Mouse (Mus musculus) ovary, postnatal 14 days (tissue): Measurements from ENCODE around the gene Rnf167.
A peak's percentile ranks its signal among the peaks of the same experiment; 100 is the strongest.

Source experiments
- DNase-seq: peaks from one replicate; pipeline ENCODE4 v3.0.0; 2022; ENCODE audit warnings: low spot score

Rnf167 gene

DNA sequence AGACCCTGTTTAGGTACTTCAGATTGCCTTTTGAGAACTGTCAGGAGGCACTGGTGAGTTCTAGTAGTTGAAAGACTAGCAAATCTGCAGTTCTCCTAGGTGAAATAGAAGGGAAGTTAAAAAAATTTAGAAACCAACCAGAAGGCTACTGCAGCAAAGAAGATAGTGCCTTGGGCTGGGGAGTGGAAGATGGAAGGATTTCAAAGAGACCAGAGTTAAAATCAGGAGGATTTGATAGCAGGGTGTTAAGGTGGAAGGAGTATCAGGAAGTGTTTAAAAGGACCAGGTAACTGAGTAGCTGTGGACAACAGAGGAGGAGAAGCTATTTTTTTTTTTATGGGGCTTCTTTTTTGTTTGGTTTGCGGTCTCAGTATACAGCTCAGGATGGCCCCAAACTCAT, 9.3 kb upstream of the Rnf167 start:
- DNase-seq = no peak

DNA sequence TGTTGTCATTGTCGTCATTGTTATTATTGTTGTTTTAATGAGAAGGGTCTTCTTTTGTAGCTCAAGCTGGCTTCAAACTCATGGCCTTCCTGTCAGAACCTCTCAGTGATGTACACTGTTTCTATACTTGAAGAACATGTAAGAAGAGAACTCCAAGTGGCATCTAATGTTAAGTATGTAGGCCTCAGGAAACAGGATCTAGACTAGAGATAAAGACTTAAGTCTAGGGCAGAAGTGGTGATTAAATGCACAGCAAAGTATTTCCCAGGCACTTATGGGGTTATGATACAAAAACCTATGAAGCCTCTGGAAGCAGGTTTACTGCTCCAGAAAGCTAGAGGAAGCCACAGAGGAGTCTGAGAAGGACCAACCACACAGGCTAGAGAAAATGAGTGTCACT, 8.7 kb upstream of the Rnf167 start:
- no peak for DNase-seq

DNA sequence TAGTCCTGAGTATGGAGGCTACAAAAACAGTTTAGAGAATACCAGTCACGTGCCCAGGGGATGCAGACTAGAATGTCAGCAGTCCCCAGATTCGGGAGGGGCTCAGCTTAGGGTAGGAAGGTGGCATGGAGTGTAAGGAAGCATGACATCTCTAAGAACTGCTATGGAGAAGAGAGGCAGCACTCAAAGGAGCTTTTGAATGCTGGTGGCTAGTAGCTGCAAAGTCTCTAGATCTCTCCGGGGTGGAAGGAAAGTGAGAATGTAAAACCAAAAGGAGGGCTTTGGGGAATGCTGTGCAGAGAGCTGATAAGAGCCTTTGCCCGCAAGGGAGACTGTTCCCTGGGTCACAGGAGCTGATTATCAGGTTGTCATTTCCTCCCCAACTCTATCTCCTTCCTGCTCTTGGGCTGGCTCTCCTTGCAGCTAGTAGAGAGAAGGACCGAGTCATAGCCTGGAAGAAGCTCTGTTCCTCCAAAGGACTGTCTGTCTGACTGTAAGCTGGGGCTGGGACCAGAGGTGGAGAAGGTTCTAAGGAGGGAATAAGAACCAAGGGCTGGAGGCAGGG, 8.2 kb upstream of the Rnf167 start, which contains the start of gene Gp1ba:
Gene Gp1ba (plus strand): TSS at position 409 of the 565 bp plus-strand sequence.
- no peak for DNase-seq

DNA sequence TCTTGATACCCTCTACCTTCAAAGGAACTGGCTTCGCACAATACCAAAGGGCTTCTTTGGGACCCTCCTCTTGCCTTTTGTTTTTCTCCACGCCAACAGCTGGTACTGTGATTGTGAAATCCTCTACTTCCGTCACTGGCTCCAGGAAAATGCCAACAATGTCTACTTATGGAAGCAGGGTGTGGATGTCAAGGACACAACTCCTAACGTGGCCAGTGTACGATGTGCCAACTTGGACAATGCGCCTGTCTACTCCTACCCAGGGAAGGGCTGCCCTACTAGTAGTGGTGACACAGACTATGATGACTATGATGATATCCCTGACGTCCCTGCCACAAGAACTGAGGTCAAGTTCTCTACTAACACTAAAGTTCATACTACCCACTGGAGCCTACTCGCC, 7.1 kb upstream of the Rnf167 start:
- no peak for DNase-seq

DNA sequence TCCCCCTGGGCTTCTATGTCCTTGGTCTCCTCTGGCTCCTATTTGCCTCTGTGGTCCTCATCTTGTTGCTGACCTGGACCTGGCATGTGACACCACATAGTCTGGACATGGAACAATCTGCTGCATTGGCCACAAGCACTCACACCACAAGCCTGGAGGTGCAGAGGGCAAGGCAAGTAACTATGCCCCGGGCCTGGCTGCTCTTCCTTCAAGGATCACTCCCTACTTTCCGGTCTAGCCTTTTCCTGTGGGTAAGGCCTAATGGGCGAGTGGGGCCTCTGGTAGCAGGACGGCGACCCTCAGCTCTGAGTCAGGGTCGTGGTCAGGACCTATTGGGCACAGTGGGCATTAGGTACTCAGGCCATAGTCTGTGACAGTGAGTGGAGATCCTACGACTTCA, 5.8 kb upstream of the Rnf167 start:
- DNase-seq = no peak

DNA sequence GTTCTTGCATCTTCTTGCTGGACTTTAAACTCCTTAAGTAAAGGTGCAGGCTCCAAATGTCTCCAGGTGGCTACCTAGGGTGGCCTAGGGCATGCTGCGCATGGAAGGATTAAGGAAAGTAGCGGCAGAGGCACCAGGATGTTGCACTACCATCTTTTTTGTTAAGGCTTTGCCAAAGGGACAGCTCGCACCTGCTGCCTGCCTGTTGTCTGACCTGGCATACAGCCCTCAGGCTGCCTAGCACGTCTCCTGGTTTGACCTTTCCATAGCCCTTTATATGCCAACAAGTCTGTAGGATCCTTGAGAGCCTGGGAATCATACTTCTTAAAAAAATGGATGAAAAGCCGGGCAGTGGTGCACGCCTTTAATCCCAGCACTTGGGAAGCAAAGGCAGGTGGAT, 4.0 kb upstream of the Rnf167 start:
- DNase-seq = no peak

DNA sequence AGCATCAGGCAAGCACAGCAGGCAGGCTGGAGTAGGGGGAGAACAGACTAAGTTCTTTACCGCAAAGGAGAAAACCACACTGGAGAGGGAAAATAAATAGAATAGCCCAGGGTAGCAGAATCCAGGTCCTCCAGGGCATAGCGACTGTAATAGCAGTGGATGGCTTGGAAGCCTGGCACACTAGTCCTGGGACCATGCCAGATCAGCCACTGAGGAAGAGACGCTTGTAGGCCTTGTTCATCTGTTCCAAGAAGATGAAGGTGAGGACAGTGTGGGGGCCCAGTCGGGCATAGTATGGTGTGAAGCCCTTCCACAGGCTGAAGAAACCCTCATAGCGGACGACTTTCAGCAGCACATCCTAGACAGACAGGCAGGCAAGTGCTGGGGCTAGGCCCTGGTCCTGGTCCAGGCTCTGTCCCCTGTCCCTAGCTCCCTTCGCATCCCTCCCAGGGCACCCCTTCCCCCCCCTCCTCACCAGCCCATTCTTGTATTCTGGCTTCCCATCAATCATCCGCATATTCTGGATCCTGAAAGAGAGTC, 2.4 kb upstream of the Rnf167 start:
- no peak for DNase-seq

DNA sequence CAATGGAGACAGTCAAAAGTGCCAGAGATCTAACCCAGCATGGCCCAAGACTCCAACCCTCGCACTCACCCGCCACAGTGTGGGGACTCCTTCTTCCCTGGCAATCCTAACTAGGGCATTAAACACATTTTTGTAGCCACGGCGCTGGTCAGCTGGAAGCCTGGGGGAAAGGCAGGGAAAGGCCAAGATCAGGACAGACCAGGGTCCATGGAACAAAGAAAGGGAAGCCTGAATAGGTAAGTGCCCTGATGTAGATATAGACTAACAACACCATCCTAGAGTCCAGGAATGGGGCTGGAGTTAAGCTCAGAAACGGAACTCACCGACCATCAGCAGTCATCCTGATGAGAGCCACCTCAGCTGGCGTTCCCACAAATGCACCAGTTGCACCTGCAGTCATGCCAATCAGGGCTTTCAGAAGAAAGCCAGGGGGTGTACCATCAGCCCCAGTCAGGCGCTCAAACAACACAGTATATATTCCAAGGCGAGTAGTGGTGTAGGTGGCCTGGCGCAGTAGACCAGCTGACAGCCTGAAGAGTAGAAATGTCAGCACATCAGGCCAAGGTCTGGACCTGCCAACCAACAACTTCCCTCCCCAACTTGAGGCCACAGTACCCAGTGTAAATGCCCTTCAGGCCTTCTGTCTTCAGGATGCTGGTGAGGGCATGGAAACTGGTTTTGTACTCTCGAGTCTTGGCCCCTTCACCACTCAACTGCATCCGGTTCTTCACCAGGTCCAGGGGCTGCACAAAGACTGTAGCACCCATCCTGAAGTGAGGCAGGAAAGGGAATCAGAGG, 1.4 kb upstream of the Rnf167 start:
- no peak for DNase-seq

DNA sequence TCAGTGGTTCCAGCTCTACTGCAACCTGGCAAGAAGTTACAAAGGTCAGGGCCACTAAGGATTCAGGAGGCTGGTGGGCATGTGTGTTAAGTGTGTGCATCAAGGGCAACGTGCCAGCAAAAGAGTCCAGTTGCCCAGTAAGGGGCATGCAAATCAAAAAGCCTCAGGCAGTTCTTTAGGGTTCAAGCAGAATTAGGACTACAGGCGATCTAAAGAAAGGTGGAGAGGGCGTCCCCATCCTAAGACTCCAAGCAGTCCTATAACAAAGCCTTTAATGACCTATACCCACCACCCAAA, 828 bp upstream of the Rnf167 start:
- DNase-seq = no peak

DNA sequence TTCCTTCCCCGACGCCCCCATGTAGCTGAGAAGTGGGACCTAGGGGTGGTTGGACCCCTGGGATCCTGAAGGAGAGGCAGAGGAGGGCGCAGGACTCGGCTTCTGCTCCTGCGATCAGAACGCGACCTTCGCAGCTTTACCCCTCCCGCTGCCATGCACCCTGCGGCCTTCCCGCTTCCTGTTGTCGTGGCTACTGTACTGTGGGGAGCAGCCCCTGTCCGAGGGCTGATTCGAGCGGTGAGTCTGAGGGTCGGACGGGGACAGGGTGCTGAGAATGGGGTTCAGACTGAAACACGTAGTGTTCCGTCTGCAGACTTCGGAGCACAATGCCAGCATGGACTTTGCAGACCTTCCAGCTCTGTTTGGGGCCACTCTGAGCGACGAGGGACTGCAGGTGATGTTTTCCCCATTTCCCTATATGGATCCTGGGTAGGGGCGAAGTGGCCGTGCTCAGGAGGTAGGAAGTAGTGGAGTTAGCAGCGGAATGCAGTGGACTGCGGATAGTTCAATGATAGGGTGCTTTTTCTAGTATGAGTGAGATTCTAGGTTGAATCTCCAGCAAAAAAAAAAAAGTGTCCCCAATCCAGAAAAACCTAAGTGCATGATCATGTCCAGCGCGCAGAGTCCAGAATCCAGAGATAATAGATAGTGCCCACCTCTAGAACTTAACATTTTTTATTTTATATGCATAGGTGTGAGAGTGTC, 833 bp downstream of the Rnf167 start:
- no peak for DNase-seq

DNA sequence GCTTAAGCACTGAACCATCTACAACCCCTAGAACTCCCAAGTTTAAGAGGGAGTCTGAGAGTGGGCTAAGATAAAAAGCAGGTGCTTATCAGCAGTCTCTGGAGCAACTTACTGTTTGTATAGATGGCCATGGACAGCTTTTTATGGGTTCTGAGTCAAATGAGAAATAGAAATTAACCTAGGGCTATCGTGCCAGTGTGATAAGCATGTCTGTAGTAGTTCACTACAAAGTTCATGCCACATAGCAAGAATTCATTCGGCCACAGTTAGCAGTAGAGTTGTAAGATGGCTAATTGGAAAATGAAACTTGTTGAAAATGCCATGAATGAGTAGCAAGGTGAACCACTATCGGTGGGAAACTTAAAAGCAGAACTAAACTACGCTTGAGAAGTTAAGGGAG, 1.5 kb downstream of the Rnf167 start:
- DNase-seq = no peak

DNA sequence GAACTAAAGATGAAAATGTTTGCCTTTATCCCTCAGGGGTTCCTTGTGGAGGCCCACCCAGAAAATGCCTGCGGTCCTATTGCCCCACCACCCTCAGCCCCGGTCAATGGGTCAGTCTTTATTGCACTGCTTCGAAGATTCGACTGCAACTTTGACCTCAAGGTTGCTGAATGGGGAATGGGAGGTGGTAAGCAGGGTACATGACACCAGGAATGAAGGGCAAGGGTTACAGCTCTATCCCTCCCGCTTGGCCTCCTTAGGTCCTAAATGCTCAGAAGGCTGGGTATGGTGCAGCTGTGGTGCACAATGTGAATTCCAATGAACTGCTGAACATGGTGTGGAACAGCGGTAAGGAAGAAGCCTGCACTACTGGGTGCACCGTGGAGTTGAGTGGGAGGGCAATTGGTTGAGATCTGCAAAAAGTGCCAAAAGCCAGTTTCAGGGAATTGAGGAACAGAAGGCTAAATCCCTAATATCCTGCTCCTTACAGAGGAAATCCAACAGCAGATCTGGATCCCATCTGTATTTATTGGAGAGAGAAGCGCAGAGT, 2.2 kb downstream of the Rnf167 start:
- DNase-seq = no peak

DNA sequence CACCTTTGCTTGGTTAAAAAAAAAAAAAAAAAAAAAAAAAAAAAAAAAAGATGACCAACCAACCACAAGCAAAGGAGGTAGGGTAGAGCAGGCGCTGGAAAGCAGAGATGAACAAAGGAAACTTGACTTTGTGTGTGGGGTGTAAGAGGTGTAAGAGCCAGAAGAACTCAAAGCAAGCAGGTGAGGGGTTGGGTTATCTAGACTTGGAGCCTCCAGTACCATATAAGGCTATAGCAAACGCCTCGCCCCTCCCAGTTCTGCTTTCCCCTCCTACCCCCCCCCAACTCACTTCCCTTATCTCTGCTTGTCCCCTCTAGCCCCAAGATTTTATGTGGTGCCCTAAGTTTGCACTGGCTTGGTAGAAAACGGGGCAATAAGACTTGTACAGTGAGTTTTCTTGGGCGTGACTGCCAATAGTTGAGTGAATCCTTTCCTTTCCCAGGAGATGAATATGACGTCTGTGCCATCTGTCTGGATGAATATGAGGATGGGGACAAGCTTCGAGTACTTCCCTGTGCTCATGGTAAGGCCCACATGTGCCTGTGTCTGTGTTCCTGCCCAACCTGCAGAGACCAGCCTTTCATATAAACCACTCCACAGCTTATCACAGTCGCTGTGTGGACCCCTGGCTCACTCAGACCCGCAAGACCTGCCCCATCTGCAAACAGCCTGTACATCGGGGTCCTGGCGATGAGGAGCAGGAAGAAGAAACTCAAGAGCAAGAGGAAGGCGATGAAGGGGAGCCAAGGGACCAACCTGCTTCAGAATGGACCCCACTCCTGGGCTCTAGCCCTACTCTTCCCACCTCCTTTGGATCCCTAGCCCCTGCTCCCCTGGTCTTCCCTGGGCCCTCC, 3.5 kb downstream of the Rnf167 start:
- DNase-seq = no peak

DNA sequence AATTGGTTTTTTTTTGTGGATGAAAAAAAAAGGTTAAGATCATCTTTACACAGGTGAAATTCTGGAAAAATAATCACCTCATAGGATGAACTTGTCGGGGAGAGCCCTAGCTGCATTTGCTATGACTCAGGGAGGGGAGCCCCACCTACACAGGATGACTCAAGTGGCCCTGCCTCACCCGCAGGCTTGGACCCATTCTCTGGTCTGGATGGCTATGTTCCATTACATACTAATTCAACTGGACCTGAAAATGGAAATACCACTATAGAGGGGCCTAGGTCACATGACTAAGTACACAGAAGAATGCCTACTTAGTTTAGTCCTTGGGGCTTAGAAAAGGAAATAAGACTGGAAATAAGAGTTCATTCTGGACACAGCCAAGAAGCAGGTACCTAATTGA, 4.4 kb downstream of the Rnf167 start:
- no peak for DNase-seq

DNA sequence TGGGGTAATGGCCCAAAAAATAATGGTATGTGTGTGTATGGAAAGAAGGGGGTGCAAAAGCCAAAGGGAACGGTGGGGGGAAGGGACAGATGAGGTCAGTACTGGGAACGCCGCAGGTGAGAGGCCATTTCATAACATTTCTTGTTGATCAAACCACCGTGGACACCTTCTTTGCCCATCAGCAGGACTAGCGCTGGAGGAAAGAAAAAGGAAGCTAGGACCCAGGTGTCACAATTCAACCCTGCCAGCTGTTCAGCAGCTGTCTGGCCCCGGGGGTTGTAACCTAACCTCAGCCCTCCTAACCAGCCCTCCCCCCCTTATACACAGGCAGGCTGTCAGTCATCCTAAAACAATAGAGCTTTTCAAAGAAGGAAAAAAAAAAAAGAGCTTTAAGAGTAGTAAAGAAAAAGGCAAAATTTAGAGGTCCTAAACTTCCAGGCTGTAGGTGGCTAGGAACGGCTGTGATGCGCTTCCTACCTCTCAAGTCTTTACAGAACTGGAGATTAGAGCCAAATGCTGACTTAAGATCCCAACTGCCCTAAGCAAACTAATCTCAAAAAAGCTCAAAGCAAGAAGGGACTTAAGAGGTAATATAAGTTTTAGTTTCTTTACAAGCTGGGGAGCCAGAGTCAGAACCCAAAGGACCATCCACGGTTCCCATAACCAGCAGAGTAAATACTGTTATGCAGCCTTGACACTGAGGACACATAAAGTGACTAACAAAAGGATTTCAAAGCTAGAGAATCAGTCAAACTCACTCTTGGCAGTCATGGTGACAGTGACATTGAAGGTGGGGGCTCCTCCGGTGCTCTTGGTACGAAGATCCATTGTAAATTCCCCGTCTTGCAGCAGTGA, 5.2 kb downstream of the Rnf167 start:
- DNase-seq = no peak

DNA sequence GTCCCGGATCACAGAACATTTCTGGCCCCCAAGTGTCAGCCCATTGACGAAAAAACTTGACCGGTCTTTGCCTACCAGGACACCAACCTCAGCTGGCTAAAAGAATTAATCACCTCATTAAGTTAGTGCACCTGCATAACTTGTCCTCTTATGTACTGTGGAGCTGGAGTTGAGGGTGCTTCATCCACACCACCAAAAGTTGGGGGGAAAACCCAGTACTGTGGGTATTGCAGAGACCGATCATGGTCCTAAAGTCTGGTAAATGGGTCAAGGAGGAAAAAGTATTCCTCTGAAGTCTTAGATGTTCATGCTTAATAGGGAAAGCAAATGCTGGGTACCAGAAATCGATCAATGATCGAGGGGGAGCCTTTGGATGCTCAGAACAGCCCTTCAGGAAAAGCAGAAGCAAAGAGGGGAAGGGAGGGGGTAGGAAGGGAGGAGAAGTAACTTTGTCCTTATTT, 5.9 kb downstream of the Rnf167 start:
- no peak for DNase-seq

DNA sequence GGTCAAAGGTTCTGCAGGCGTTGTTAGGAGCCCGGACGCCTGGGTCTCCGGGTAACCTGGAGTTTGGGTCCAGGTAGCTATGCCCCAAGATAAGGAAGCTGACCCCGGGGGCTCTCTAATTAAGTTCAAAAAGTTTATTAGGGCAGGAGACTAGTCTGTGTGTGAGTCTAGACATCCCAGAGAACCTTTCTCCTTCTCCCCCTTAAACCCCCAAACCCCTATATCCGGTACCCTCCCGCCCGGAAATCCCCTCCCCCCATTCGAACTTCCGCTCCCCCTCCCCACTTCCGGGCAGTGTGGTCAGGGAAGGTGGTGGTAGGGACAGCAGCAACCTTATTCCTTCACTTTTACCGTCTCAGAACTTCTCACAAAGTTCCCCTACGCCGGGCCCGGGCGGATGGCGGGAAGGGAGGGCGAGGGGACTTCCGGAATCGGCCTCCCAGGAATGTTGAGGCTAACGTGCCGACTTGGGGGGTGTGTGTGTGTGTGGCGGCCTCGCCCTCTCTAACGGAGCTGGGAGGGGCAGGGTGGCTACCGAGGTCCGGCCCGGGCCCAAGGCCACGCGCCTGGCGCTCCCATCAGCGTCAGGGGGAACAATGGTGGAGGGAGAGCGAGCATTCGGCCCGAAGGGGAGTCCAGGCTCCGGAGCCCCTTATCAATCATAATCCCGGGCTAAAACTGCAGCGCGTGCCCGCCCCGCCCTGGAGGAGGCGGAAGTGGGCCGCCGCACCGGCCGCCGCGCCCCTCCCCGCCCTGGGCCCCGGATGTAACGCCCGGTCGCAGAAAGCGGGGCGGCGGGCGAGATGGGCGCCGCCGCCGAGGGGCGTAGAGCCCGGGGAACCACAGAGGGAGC, 6.5 kb downstream of the Rnf167 start:
- peak; percentile 50 for DNase-seq

DNA sequence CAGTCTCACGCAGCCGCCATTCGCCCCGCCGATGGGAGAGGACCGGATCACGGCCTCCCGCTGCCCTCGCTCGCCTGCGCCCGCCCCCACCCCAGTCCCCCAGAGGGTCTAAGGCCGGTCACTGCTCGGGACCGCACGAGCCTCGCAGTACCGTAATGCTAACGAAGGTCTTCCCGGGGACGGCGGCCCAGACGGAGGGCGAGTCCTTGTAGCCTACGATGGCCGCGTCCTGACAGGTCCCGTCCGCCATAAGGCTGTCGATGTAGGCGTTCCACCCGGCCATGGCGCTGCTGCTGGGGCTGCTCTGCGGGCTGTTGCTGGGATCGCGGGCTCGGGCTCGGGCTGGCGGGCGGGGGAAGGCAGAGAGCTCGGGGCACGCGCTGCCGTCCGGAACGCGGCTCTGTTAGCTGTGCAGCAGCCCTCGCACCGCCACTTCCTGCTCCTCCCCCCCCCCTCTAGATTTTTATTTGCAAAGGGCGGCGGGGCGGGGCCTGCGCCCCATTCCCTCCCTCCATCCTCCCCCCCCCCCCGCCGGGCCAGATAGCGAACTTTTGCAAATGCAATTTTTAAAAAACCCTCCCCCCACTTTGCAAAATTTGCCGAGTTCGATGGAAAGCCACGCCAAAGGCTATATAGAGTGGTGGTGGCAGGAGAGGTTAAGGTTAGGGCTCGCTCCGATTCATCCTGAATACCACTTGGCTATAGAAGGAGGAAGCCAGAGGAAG, 7.3 kb downstream of the Rnf167 start, which contains the start of gene Pfn1:
Gene Pfn1 (minus strand): TSS at position 447 of the 725 bp plus-strand sequence.
- DNase-seq = peak; percentile 66

DNA sequence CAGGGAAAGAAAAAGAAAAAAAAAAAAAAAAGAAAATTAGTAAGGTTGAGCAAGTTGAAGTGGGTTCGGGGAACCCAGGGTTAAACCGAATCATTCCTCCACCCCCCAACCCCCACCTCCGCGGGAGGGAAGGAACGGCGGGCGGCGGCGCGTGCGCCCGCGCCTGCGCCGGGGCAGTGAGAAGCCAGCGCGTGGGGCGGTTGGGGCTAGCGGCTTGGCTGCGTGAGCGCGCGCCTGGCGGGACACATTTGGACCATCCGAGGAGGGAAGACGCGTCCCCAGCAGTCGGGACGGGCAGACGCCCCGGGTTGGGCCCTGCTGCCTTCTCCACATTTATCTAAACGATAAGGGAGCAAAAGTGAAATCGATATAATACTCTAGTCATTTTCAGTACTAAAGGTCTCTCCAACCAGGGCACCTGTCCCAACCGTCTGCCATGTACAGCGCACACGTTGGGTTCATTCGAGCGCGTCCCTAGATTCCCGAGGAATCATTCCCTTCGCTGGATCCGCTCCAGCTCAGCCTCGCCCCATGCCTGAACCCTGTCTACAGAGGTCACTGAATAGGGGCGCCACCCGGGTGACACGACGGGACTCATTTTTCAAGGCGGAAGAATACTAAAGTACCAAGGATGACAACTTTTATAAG, 8.0 kb downstream of the Rnf167 start:
- peak; percentile 70 for DNase-seq
